Mouse (Mus musculus): ENCODE measurements at regions not wholly inside any gene's neighbourhood (a gene's known extent, or its start where the extent isn't known, plus 50 kb on each side); places are given as distances from the start of the nearest gene placed in this dataset.
A peak's percentile ranks its signal among the peaks of the same experiment; 100 is the strongest.

- 86% methylated on average over 2 of the region's 2 CpGs for WGBS
- no peak for DNase-seq (ENCODE audit: low spot score)
- no peaks in the 10 kb centered on the region for H3K4me1 ChIP-seq
- no peak overlapping the region for H3K27ac ChIP-seq
- no peaks in the 10 kb centered on the region for H3K9me3 ChIP-seq (replicated peaks)
- no peaks in the 10 kb centered on the region for H3K27me3 ChIP-seq (ENCODE audit: low read depth, poor library complexity, severe bottlenecking)
- no peak overlapping the region for H3K4me3 ChIP-seq
- no peaks in the 10 kb centered on the region for H3K36me3 ChIP-seq
Observed at GRCm38 (mm10) chr2:12614345-12614744, 195.1 kb upstream of the Mindy3 start.

DNA sequence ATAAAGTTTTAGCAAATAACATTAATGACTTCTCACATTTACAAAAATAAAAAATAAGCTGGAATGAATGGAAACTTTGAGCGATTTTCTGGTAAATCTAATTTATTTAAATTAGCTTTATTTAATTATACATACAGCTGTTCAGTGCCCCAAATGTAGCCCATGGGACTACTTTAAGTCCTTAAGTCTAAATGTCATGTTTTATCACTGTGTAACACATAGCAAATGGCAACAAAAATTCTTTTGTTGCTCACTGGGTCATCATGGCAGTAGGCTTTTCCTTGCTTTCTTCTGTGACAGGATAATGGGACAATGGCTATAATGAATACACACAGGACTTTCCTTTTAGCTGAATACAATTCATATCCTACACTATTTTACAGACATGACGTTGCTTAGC lies 194.6 kb upstream of the Mindy3 start:
- Histone ChIP-seq H3K9me3 (replicated peaks) (no peaks in the 10 kb centered on the region), H3K4me3 (no peak overlapping the region), H3K4me1 (no peaks in the 10 kb centered on the region), H3K36me3 (no peaks in the 10 kb centered on the region), H3K27me3 (ENCODE audit: low read depth, poor library complexity, severe bottlenecking) (no peaks in the 10 kb centered on the region), H3K27ac (no peak overlapping the region)
- DNase-seq (ENCODE audit: low spot score): no peak
- WGBS: 77% methylated on average over 2 of the region's 2 CpGs

DNA sequence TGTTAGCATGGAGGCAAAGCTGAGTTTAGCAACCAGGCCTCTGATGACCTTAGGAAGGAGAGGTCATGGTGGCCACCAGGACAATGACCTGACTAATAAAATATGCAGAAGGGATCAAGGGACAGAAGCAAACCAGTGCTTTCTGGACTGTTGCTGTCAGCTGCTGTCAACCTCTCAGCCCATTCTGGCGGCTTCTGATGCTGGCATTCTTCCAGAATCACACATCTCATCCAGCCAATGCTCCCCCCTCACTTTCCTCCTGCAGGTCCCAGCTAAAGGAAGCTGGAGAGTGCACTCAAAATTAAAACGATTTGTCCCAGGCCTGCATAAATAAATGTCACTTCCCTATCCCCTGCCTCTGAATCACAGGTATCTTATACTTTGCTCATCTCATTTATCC lies 163.3 kb upstream of the Mindy3 start:
- WGBS: 44% methylated on average over 2 of the region's 2 CpGs
- H3K4me3 ChIP-seq: no peak overlapping the region
- no peaks in the 10 kb centered on the region for H3K9me3 ChIP-seq (replicated peaks)
- no peaks in the 10 kb centered on the region for H3K36me3 ChIP-seq
- H3K4me1 ChIP-seq: no peaks in the 10 kb centered on the region
- H3K27ac ChIP-seq: no peak overlapping the region
- no peak for DNase-seq (ENCODE audit: low spot score)
- no peaks in the 10 kb centered on the region for H3K27me3 ChIP-seq (ENCODE audit: low read depth, poor library complexity, severe bottlenecking)

- H3K27me3 ChIP-seq (ENCODE audit: low read depth, poor library complexity, severe bottlenecking): no peaks in the 10 kb centered on the region
- no peaks in the 10 kb centered on the region for H3K4me1 ChIP-seq
- no peaks in the 10 kb centered on the region for H3K9me3 ChIP-seq (replicated peaks)
- H3K36me3 ChIP-seq: no peaks in the 10 kb centered on the region
- 72% methylated on average over 1 of the region's 1 CpGs for WGBS
- no peak for DNase-seq (ENCODE audit: low spot score)
- no peak overlapping the region for H3K4me3 ChIP-seq
- H3K27ac ChIP-seq: no peak overlapping the region
Observed at GRCm38 (mm10) chr2:12557736-12558135, 138.5 kb upstream of the Mindy3 start.

DNA sequence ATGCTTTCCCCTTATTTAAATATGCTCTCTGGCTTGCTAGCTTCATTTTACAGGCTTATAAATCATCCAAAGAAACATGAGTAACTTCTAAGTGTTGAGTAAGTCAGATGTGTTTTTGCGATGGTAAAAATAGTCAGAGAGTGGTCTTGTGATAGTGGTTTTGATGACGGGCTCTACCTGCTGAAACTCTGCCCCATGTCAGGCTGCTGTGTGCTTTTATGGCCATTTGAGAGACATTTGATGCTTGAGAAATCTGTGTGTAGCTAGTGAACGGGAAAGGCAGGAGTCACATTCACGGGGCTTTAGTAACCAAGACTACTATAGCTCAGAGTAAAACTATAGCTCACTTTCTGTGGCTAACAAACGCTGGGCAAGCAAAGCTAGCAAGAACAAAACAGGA lies 103.1 kb upstream of the Mindy3 start:
- Histone ChIP-seq H3K27ac (no peak overlapping the region), H3K27me3 (ENCODE audit: low read depth, poor library complexity, severe bottlenecking) (no peaks in the 10 kb centered on the region), H3K4me1 (no peaks in the 10 kb centered on the region), H3K4me3 (no peak overlapping the region), H3K36me3 (no peaks in the 10 kb centered on the region), H3K9me3 (replicated peaks) (no peaks in the 10 kb centered on the region)
- WGBS: 80% methylated on average over 5 of the region's 5 CpGs
- no peak for DNase-seq (ENCODE audit: low spot score)

- Histone ChIP-seq H3K36me3 (no peaks in the 10 kb centered on the region), H3K4me1 (no peaks in the 10 kb centered on the region), H3K27ac (no peak overlapping the region), H3K4me3 (no peak overlapping the region), H3K9me3 (replicated peaks) (no peaks in the 10 kb centered on the region), H3K27me3 (ENCODE audit: low read depth, poor library complexity, severe bottlenecking) (no peaks in the 10 kb centered on the region)
- no peak for DNase-seq (ENCODE audit: low spot score)
Observed at GRCm38 (mm10) chr2:12521744-12522143, 102.5 kb upstream of the Mindy3 start.

- Histone ChIP-seq H3K4me1 (no peaks in the 10 kb centered on the region), H3K36me3 (no peaks in the 10 kb centered on the region), H3K9me3 (replicated peaks) (no peaks in the 10 kb centered on the region), H3K4me3 (no peak overlapping the region), H3K27me3 (ENCODE audit: low read depth, poor library complexity, severe bottlenecking) (no peaks in the 10 kb centered on the region), H3K27ac (no peak overlapping the region)
- peak; percentile 35 for DNase-seq (ENCODE audit: low spot score)
- WGBS: 82% methylated on average over 3 of the region's 3 CpGs
Observed at GRCm38 (mm10) chr2:12492369-12492768, 73.1 kb upstream of the Mindy3 start.

DNA sequence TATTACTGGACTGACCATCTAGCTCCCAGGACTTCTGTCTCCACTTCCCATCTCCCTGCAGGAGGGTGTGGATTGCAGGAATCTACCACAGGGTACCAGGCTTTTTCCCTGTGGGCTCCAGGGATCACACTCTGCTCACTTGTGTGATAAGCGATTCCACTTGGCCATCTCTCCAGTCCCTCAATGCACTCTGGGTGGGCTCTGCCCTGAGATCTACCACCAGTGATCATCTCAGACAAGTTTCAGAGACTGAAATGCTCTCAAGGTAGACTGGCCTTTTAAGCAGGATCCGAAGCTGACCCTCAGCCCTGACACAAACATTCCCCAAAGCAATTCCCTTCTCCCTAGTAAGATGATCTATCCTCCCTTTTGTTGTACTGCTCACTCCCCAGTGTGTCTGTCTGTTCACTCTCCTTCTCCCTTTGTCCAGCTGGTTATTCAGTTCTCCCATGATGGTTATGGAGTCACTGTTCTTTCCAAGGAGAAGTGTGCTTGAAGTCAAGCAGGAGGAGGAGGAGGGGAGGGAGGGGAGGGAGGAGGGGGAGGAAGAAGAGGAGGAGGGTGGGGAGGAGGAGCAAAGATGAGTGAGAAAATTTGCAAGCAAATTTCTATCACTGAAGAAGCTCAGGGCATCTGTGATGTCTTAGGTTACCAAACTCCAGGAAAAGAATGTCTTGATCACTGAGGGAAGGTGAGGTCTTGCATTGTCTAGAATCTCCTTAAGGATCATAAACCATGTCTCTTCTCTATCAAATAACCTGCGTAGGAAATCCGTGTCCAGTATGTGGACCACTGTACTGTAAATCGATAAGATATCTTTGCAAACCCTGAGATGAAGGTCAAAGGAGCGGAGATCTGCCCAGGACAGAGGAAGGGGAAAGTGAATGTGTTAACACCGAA lies 50.4 kb upstream of the Mindy3 start:
- DNase-seq (ENCODE audit: low spot score): no peak
- Histone ChIP-seq H3K27ac (no peak overlapping the region), H3K36me3 (no peaks in the 10 kb centered on the region), H3K4me3 (no peak overlapping the region), H3K9me3 (replicated peaks) (no peaks in the 10 kb centered on the region; the same call in 1 of the 2 replicates), H3K4me1 (no peaks in the 10 kb centered on the region), H3K27me3 (ENCODE audit: low read depth, poor library complexity, severe bottlenecking) (no peaks in the 10 kb centered on the region)
- 92% methylated on average over 7 of the region's 7 CpGs for WGBS
